Mouse (Mus musculus) adrenal gland, postnatal 0 days (tissue): ENCODE measurements around the gene Rxfp1. TPM values are rescaled to one million over a fixed set of nuclear protein-coding genes. Genes with fewer than 3 reads are reported as not detected.

Source experiments
- polyA plus RNA-seq: library from polyadenylated mRNA; unstranded; fragments of >200 nt; fragmentation: Nextera tagmentation; extraction: Ambion mirVana; gene quantifications from 2 replicates; pipeline ENCODE4 v1.2.1, GENCODE M21; 2015

The Rxfp1 gene
- 0.43 and 2.0 TPM in 2 replicates for polyA plus RNA-seq

GRCm38 (mm10) chr3:79737780-79738179 is at the start of gene Rxfp1:
Gene Rxfp1, minus strand, starts transcription at chr3:79737880.

GRCm38 (mm10) chr3:79629416-79629730 is 108.3 kb downstream of the Rxfp1 start, which contains the start of gene Etfdh:
Gene Etfdh, minus strand, starts transcription at chr3:79629500.

GRCm38 (mm10) chr3:79628561-79629415 is 108.9 kb downstream of the Rxfp1 start, which contains the start of gene 4930579G24Rik:
Gene 4930579G24Rik, plus strand, starts transcription at chr3:79629079.

Other genes with a start within 250 kb of the Rxfp1 start
- gene Fnip2, start 170.1 kb downstream of the Rxfp1 start, polyA plus RNA-seq, result 1.4 and 2.1 TPM in 2 replicates
- 54.5 and 63.5 TPM in 2 replicates for gene Ppid, start 146.5 kb downstream of the Rxfp1 start, polyA plus RNA-seq
- gene 4930579G24Rik, start 108.8 kb downstream of the Rxfp1 start, polyA plus RNA-seq, result 10.4 and 11.6 TPM in 2 replicates
- gene Etfdh, start 108.4 kb downstream of the Rxfp1 start, polyA plus RNA-seq, result 70.2 and 127 TPM in 2 replicates
- 9.6 and 28.0 TPM in 2 replicates for gene Tmem144, start 114.9 kb upstream of the Rxfp1 start, polyA plus RNA-seq
- 13.3 and 13.5 TPM in 2 replicates for gene Fam198b, start 146.7 kb upstream of the Rxfp1 start, polyA plus RNA-seq